Mouse (Mus musculus): ENCODE measurements around the gene Dhh. TPM values are rescaled to one million over a fixed set of nuclear protein-coding genes. Genes with fewer than 3 reads are reported as not detected.

The Dhh gene
- total and polyA plus RNA-seq, 3 experiments: not detected

DNA sequence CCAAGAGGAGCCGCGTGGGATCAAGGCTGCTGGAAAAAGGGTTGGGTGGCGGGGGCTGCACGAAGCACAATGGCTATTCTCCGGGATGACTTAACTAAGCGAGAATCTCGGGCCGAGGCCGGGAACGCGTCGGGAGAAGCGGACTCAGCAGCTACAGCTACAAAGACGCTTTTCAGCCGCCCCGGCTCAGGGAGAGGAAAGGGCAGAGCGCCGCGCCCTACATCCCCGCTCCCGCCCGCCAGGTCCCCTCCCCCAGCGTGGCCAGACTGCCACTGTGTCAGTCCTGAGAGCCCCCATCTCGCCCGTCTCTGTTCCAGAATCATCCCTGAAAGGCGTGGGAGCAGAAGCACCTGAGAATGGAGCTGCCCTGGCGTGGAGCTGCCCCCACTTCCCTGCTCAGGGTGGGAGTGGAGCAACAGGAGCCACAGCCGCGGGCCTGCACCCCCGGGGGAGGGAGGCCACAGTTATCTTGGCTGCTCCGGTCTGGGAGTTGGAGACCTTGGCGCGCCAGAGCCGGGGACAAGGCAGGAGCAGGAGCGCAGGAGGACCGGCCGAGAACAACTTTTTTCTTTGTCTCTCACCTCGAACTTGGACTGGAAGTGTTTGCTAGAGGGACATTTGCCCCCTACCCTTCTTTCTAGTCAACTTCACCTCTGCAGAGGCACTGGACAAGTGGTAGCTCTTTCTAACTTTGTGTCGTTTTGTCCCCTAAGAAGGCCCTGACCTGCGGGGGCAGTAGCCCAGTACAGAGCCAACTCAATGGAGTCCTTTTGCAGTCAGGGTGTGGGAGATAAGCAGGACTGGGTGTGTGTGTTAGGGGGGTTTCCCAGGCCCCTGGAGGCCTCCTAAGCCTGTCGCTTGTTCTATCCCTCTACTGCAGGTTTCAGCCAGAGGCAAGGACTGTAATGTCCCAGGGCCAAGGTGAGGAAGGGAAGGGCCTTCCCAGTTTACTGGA is 2.4 kb downstream of the Dhh start:
- no peak for DNase-seq (ENCODE audit: extremely low read depth)
- Histone ChIP-seq H3K36me3 (replicated peaks in 1 of 2; ENCODE audit: control insufficient read depth in 1 of 2, insufficient read depth in 1 of 2, low read length in 1 of 2) (peaks cover 0 to 1% of the 10 kb centered on the region in 2 experiments), H3K27ac (ENCODE audit: insufficient read depth, low read depth) (no peak overlapping the region), H3K4me2 (ENCODE audit: insufficient read depth, low read depth, poor library complexity, severe bottlenecking) (no peak overlapping the region), H3K9ac (ENCODE audit: insufficient read depth, low read depth) (no peak overlapping the region), H3K4me3 (replicated peaks in 1 of 3; ENCODE audit: low read depth in 2 of 3, low read length in 2 of 3, poor library complexity in 1 of 3) (no peak overlapping the region), H3K27me3 (replicated peaks) (peaks cover 3% of the 10 kb centered on the region), H3K79me2 (replicated peaks; ENCODE audit: control insufficient read depth, extremely low read depth, insufficient read depth, poor library complexity, severe bottlenecking) (no peaks in the 10 kb centered on the region), H3K4me1 (ENCODE audit: control insufficient read depth in 1 of 2, insufficient read depth in 2 of 2) (peaks cover 6 to 8% of the 10 kb centered on the region in 2 experiments; a peak in 3 of 4 replicates), H3K9me3 (replicated peaks; ENCODE audit: low read length) (peaks cover 6% of the 10 kb centered on the region)
- in situ Hi-C loops (cut with MboI; ENCODE audit: low pct_ligation_motif_present, low pct_unique_long_range_greater_than_20kb, low sequenced_read_pairs): no loop called here
- dilution Hi-C loops (cut with MboI; ENCODE audit: extremely low pct_ligation_motif_present, extremely low pct_unique_long_range_greater_than_20kb, low sequenced_read_pairs): no loop called here
- TF ChIP-seq E2F4 (IDR thresholded peaks at IDR 0.05; ENCODE audit: insufficient replicate concordance, low read depth, low read length) (no peak), IRF4 (IDR thresholded peaks at IDR 0.05; ENCODE audit: low read depth, low read length) (no peak), MXI1 (IDR thresholded peaks at IDR 0.05; ENCODE audit: low read depth, low read length) (no peak), UBTF (IDR thresholded peaks at IDR 0.05; ENCODE audit: low read depth, low read length) (no peak), ZMIZ1 (IDR thresholded peaks at IDR 0.05; ENCODE audit: low read depth, low read length) (no peak), TCF12 (IDR thresholded peaks at IDR 0.05; ENCODE audit: low read depth, low read length) (no peak)

DNA sequence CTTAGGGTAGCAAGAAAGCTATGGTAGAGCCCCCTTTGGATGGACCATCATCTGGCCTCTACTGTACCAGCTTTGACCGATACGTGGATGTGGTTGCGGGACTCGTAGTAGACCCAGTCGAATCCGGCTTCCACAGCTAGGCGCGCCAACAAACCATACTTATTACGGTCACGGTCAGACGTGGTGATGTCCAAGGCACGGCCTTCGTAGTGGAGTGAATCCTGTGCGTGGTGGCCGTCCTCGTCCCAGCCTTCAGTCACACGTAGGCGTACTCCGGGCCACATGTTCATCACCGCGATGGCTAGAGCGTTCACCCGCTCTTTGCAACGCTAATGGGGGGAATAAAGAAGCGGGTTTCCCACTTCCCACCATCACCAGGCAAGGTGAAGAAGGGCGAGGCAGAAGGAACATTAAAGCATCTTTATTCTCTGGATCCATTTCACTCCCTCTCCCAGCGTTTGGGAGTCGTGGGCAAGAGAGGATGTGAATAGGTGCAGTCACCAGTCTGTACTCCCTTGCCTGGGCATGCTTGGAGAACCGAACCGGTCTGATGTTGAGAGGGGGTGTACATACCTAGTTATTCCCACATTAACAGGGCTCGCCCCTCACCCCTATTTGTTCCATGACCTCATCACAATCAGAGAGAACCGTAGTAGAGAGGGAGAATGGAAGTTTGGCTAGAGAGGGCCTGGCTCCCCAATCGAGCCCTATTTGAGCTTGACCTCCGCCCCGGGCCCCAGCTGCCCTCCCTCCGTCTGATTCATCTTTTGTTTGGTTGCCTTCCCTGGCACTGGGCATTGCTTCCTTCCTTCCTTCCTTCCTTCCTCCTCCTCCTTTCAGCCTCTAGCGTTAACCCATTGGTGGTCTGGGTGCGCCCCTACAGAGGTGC is 3.4 kb downstream of the Dhh start:
- TF ChIP-seq PAX5 (IDR thresholded peaks at IDR 0.05; ENCODE audit: low read length): no peak
- TF ChIP-seq TCF12 (IDR thresholded peaks at IDR 0.05; ENCODE audit: low read depth, low read length): no peak
- TF ChIP-seq SMC3 (IDR thresholded peaks at IDR 0.05; ENCODE audit: low read depth, low read length): no peak
- TF ChIP-seq BHLHE40 (IDR thresholded peaks at IDR 0.05; ENCODE audit: low read depth, low read length): no peak
- no peak for TF ChIP-seq IRF4 (IDR thresholded peaks at IDR 0.05; ENCODE audit: low read depth, low read length)
- TF ChIP-seq RCOR1 (conservative IDR thresholded peaks at IDR 0.05; ENCODE audit: low read depth, low read length): no peak
- no peak for TF ChIP-seq RAD21 (IDR thresholded peaks at IDR 0.05; ENCODE audit: low read depth, low read length)
- TF ChIP-seq KAT2A (IDR thresholded peaks at IDR 0.05; ENCODE audit: insufficient replicate concordance, low read length): no peak
- TF ChIP-seq USF2 (conservative IDR thresholded peaks at IDR 0.05; ENCODE audit: low read depth, low read length): no peak
- TF ChIP-seq ELF1 (IDR thresholded peaks at IDR 0.05; ENCODE audit: low read depth, low read length): no peak
- TF ChIP-seq MEF2A (IDR thresholded peaks at IDR 0.05; ENCODE audit: borderline replicate concordance, low read depth, low read length): no peak
- TF ChIP-seq EP300 (IDR thresholded peaks at IDR 0.05; ENCODE audit: low read length): no peak
- no peak for TF ChIP-seq ETS1 (conservative IDR thresholded peaks at IDR 0.05; ENCODE audit: low read depth, low read length)
- no peak for TF ChIP-seq MAX (IDR thresholded peaks at IDR 0.05; ENCODE audit: low read length)
- no peak for TF ChIP-seq MAZ (IDR thresholded peaks at IDR 0.05; ENCODE audit: low read depth, low read length)
- no peak for TF ChIP-seq NRF1 (IDR thresholded peaks at IDR 0.05; ENCODE audit: low read depth, low read length)
- TF ChIP-seq SIN3A (IDR thresholded peaks at IDR 0.05; ENCODE audit: low read length): no peak
- TF ChIP-seq MXI1 (IDR thresholded peaks at IDR 0.05; ENCODE audit: low read depth, low read length): no peak
- no peak for TF ChIP-seq HCFC1 (IDR thresholded peaks at IDR 0.05; ENCODE audit: low read depth, low read length)
- no peak for TF ChIP-seq CHD2 (IDR thresholded peaks at IDR 0.05; ENCODE audit: low read length)
- Histone ChIP-seq H3K27me3 (replicated peaks) (peaks cover 3% of the 10 kb centered on the region), H3K79me2 (replicated peaks; ENCODE audit: control insufficient read depth, extremely low read depth, insufficient read depth, poor library complexity, severe bottlenecking) (no peaks in the 10 kb centered on the region), H3K36me3 (replicated peaks in 1 of 2; ENCODE audit: control insufficient read depth in 1 of 2, insufficient read depth in 1 of 2, low read length in 1 of 2) (peaks cover 0 to 1% of the 10 kb centered on the region in 2 experiments), H3K9me3 (replicated peaks; ENCODE audit: low read length) (peaks cover 6% of the 10 kb centered on the region), H3K4me2 (ENCODE audit: insufficient read depth, low read depth, poor library complexity, severe bottlenecking) (no peak overlapping the region), H3K4me1 (ENCODE audit: control insufficient read depth in 1 of 2, insufficient read depth in 2 of 2) (peaks cover 6 to 8% of the 10 kb centered on the region in 2 experiments; a peak in 3 of 4 replicates), H3K9ac (ENCODE audit: insufficient read depth, low read depth) (no peak overlapping the region), H3K27ac (ENCODE audit: insufficient read depth, low read depth) (no peak overlapping the region), H3K4me3 (replicated peaks in 1 of 3; ENCODE audit: low read depth in 2 of 3, low read length in 2 of 3, poor library complexity in 1 of 3) (no peak overlapping the region)
- dilution Hi-C loops (cut with MboI; ENCODE audit: extremely low pct_ligation_motif_present, extremely low pct_unique_long_range_greater_than_20kb, low sequenced_read_pairs): no loop called here
- in situ Hi-C loops (cut with MboI; ENCODE audit: low pct_ligation_motif_present, low pct_unique_long_range_greater_than_20kb, low sequenced_read_pairs): no loop called here
- no peak for DNase-seq (ENCODE audit: extremely low read depth)

Data from CH12.LX (cell line).